ENCODE assay signal across 23 mouse cellular contexts in the genomic region with DNA sequence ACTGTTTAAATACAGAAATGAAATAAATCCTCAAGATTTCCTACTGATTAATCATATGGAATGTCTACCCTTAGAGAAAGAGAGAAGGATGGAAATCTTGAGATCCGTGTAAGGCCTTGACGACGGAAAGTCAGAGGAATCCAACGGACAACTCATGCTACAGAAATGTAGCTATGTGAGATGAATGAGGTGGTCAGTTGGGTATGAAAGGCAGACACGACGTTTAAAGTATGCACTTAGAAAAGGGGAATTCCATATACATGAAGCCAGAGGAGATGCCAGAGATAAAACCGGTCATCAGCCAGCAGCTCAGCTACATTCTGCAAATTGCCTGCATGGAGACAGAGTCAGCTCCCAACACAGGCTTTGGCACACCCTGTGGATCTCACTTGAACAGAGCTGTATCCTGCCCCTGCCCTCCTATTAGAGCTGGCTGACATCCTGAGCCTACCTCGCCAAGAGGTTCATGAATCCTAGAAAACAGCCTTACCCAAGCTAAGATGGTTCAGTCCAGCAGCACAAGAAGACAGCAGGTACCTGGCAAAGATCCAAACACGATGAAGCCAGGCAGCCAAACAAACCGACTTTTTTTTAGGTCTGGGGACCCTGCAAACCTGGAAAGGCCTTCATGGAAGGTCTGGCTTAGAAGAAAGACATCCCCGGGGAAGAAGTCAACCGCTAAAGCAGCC.
DNase-seq lines count a peak whose midpoint lies in the region; ATAC-seq and TF ChIP-seq lines count a peak whose summit lies in the region.
"Had no signal": no experiment of that assay in that cellular context is flagged by ENCODE, and none has a peak within 500 bp of the region (broad histone marks: within the 10 kb centered on the region; RNA-seq: fewer than 3 reads in every experiment).

No protein-coding gene starts in this region.

- no peak overlapping the region for H3K4me2 ChIP-seq in forebrain, embryonic 14.5 days (ENCODE audit: low read length)
- no peak overlapping the region for H3K4me2 ChIP-seq in forebrain, embryonic 13.5 days
- H3K4me2 ChIP-seq: heart, embryonic 12.5 days; limb, embryonic 13.5 days; liver, embryonic 13.5 days; lung, embryonic 15.5 days; midbrain, embryonic 11.5 days; neural tube, embryonic 13.5 days had no signal

- no peak for DNase-seq in cerebellum, adult 9-11 months
- peak; percentile 45 for DNase-seq in forebrain, embryonic 14.5 days (ENCODE audit: low spot score)
- peak; percentile 75 for DNase-seq in left cerebral cortex, postnatal 4 days
- DNase-seq in left cerebral cortex, postnatal 10 days (ENCODE audit: extremely low spot score in 1 of 2, low spot score in 2 of 2) = no peak
- DNase-seq in brain, embryonic 14.5 days (ENCODE audit: low read depth) = peak; percentile 70
- no peak for DNase-seq in adrenal gland, postnatal 14 days
- DNase-seq: embryo, embryonic 11 days; heart, adult 11 months; heart, postnatal 14 days; kidney, adult 9 months; kidney, postnatal 4 days; liver, embryonic 13.5 days; right cerebral cortex, adult 18-20 months; thymus, postnatal 25 days had no signal

- intact Hi-C loops in left cerebral cortex, postnatal 4 days (cut with DNase I) = no loop called here
- intact Hi-C loops in left cerebral cortex, postnatal 10 days (cut with DNase I) = no loop called here

- H3K4me3 ChIP-seq in forebrain, embryonic 14.5 days (ENCODE audit: low read depth, low read length) = no peak overlapping the region
- H3K4me3 ChIP-seq in forebrain, embryonic 13.5 days = no peak overlapping the region
- H3K4me3 ChIP-seq: heart, embryonic 12.5 days; limb, embryonic 13.5 days; liver, embryonic 13.5 days; lung, embryonic 15.5 days; neural tube, embryonic 13.5 days had no signal

- no peaks in the 10 kb centered on the region for H3K9me3 ChIP-seq in forebrain, embryonic 14.5 days (replicated peaks; ENCODE audit: control insufficient read depth, low read length)
- no peaks in the 10 kb centered on the region for H3K9me3 ChIP-seq in forebrain, embryonic 13.5 days (replicated peaks)
- H3K9me3 ChIP-seq: heart, embryonic 12.5 days; limb, embryonic 13.5 days; liver, embryonic 13.5 days; lung, embryonic 15.5 days; neural tube, embryonic 13.5 days had no signal

- H3K27me3 ChIP-seq in forebrain, embryonic 14.5 days (replicated peaks; ENCODE audit: control insufficient read depth, insufficient read depth, low read length) = no peaks in the 10 kb centered on the region
- no peaks in the 10 kb centered on the region for H3K27me3 ChIP-seq in forebrain, embryonic 13.5 days
- H3K27me3 ChIP-seq: CH12.LX; heart, embryonic 12.5 days; limb, embryonic 13.5 days; liver, embryonic 13.5 days; lung, embryonic 15.5 days; neural tube, embryonic 13.5 days had no signal

- H3K27ac ChIP-seq in forebrain, embryonic 14.5 days (ENCODE audit: low read depth, low read length) = no peak overlapping the region
- H3K27ac ChIP-seq in forebrain, embryonic 13.5 days = no peak overlapping the region
- H3K27ac ChIP-seq: limb, embryonic 13.5 days; liver, embryonic 13.5 days; lung, embryonic 15.5 days; macrophage; neural tube, embryonic 13.5 days had no signal

- peaks cover 4% of the 10 kb centered on the region for H3K4me1 ChIP-seq in forebrain, embryonic 14.5 days (ENCODE audit: control insufficient read depth, insufficient read depth, low read length)
- peaks cover 7% of the 10 kb centered on the region for H3K4me1 ChIP-seq in forebrain, embryonic 13.5 days
- H3K4me1 ChIP-seq: liver, embryonic 13.5 days; lung, embryonic 15.5 days had no signal

- no peak overlapping the region for H3K9ac ChIP-seq in forebrain, embryonic 14.5 days (ENCODE audit: low read length)
- no peak overlapping the region for H3K9ac ChIP-seq in forebrain, embryonic 13.5 days
- H3K9ac ChIP-seq: heart, embryonic 12.5 days; limb, embryonic 13.5 days; liver, embryonic 13.5 days; lung, embryonic 15.5 days; neural tube, embryonic 13.5 days had no signal

- no peak for TF ChIP-seq CTCF in brain, embryonic 14.5 days (IDR thresholded peaks at IDR 0.05; ENCODE audit: borderline replicate concordance, extremely low read depth, insufficient read depth, insufficient read length)

- no peak for TF ChIP-seq POLR2A in brain, embryonic 14.5 days (IDR thresholded peaks at IDR 0.05; ENCODE audit: borderline replicate concordance, extremely low read depth, insufficient read depth, insufficient read length, poor library complexity, severe bottlenecking)

- 0 out of 2 replicates have a peak, but pooled peaks have one; percentile 45 for ATAC-seq in cerebellum, adult (ENCODE audit: insufficient number of reproducible peaks, low FRiP score, low TSS enrichment)
- ATAC-seq in forebrain, embryonic 14.5 days = no peak
- no peak for ATAC-seq in forebrain, embryonic 13.5 days

- no peaks in the 10 kb centered on the region for H3K36me3 ChIP-seq in forebrain, embryonic 14.5 days (ENCODE audit: control insufficient read depth, insufficient read depth, low read length)
- H3K36me3 ChIP-seq in forebrain, embryonic 13.5 days (ENCODE audit: poor library complexity, severe bottlenecking) = no peaks in the 10 kb centered on the region
- H3K36me3 ChIP-seq: heart, embryonic 12.5 days; limb, embryonic 13.5 days; liver, embryonic 13.5 days; lung, embryonic 15.5 days; neural tube, embryonic 13.5 days had no signal

- WGBS in forebrain, embryonic 14.5 days = 68% methylated on average over 12 of the region's 12 CpGs
- 77% methylated on average over 12 of the region's 12 CpGs for WGBS in forebrain, embryonic 13.5 days

Comparison
In these comparisons a context has a peak if more than half of its experiments do, and no peak if none do; other contexts are left out.
1. DNase-seq: peak in forebrain, embryonic 14.5 days (single experiment), left cerebral cortex, postnatal 4 days (single experiment) and brain, embryonic 14.5 days (single experiment); none in cerebellum, adult 9-11 months (single experiment), left cerebral cortex, postnatal 10 days (0 of 2) and adrenal gland, postnatal 14 days (single experiment).